Mouse (Mus musculus): ENCODE measurements around the gene Dctn2.

DNA sequence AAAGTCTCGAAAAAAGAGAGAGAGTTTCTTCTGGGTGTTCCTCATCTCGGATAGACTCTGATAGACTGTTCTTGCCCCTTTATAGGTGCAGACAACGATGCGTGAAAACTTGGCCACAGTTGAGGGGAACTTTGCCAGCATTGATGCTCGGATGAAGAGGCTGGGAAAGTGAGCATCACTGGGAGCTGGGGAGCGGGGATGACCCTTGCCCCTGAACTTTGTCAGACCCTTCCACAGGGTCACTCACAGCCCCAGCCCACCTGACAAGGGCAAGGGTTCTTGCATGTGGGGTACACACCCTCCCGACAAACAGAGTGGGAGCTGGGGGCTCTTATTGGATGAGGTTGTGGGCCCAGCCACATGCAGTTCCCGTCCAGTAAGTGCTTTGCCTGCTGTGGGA lies 15.1 kb downstream of the Dctn2 start:
- TF ChIP-seq CTCF (IDR thresholded peaks at IDR 0.05; ENCODE audit: extremely low read depth, insufficient read depth, low read length) (no peak), POLR2A (IDR thresholded peaks at IDR 0.05; ENCODE audit: extremely low read depth, insufficient read depth, low read length) (no peak)

Measured in cortical plate, adult 2 months (tissue).